Mouse (Mus musculus) layer of hippocampus, postnatal 10 days (tissue): ENCODE measurements around the gene Nup188. TPM values are rescaled to one million over a fixed set of nuclear protein-coding genes. Genes with fewer than 3 reads are reported as not detected.

Source experiments
- DNase-seq, 2 experiments: peaks; one replicate each; pipeline ENCODE4 v3.0.0; 2021; ENCODE audit warnings: low spot score in 2 of 2
- long read RNA-seq: library from polyadenylated mRNA; stranded (forward); transcript quantifications from one replicate; pipeline ENCODE4 v2.0.0, GENCODE M21; 2023
- total RNA-seq, 2 experiments: library from RNA; stranded (reverse); gene quantifications; 2 replicates each; pipeline ENCODE4 v1.2.3; 2021

Gene Nup188
- total RNA-seq, result 10 to 100 TPM; 24.6 to 30.1 TPM
- long read RNA-seq, partial matches to known transcripts, result 1 of 2 reads
- long read RNA-seq, other reads (novel, unspliced or antisense), result 0 of 2 reads

GRCm38 (mm10) chr2:30286192-30287026, at the start of gene Nup188, which contains the start of gene Dolk:
Nup188 (plus strand) TSS chr2:30286397.
Dolk (minus strand) TSS chr2:30286334.
- peak; percentile 97 to 99 for DNase-seq

- DNase-seq, result no peak
Measured at GRCm38 (mm10) chr2:30236426-30237198, 49.6 kb upstream of the Nup188 start.

- peak; percentile 100 for DNase-seq
Measured at GRCm38 (mm10) chr2:30237199-30237880, 48.9 kb upstream of the Nup188 start, which contains the start of gene Lrrc8a. Lrrc8a (plus strand) TSS chr2:30237715.

- peak; percentile 65 to 79 for DNase-seq
Measured at GRCm38 (mm10) chr2:30237881-30238280, 48.3 kb upstream of the Nup188 start.

GRCm38 (mm10) chr2:30238906-30239465, 47.2 kb upstream of the Nup188 start:
- no peak for DNase-seq

GRCm38 (mm10) chr2:30239777-30240176, 46.4 kb upstream of the Nup188 start:
- no peak for DNase-seq

- no peak for DNase-seq
Measured at GRCm38 (mm10) chr2:30240267-30240666, 45.9 kb upstream of the Nup188 start, which contains the start of gene Gm28035. Gm28035 (plus strand) TSS chr2:30240567.

- DNase-seq, result no peak
Measured at GRCm38 (mm10) chr2:30242509-30242908, 43.7 kb upstream of the Nup188 start.

- no peak for DNase-seq
Measured at GRCm38 (mm10) chr2:30243391-30243790, 42.8 kb upstream of the Nup188 start.

- no peak for DNase-seq
Measured at GRCm38 (mm10) chr2:30244595-30245178, 41.5 kb upstream of the Nup188 start.

GRCm38 (mm10) chr2:30247036-30247435, 39.2 kb upstream of the Nup188 start:
- DNase-seq, result no peak

- no peak for DNase-seq
Measured at GRCm38 (mm10) chr2:30247681-30248080, 38.5 kb upstream of the Nup188 start.

GRCm38 (mm10) chr2:30249182-30249581, 37.0 kb upstream of the Nup188 start:
- DNase-seq, result no peak

GRCm38 (mm10) chr2:30250166-30251128, 35.8 kb upstream of the Nup188 start:
- DNase-seq, result no peak

GRCm38 (mm10) chr2:30251417-30252104, 34.6 kb upstream of the Nup188 start:
- no peak for DNase-seq

- no peak for DNase-seq
Measured at GRCm38 (mm10) chr2:30252521-30252920, 33.7 kb upstream of the Nup188 start.

GRCm38 (mm10) chr2:30253809-30254208, 32.4 kb upstream of the Nup188 start:
- DNase-seq, result no peak

GRCm38 (mm10) chr2:30255631-30256395, 30.4 kb upstream of the Nup188 start:
- no peak for DNase-seq
